Mouse (Mus musculus) liver (tissue): ENCODE data around the gene Fam131b.

ENCODE experiments used
- DNase-seq: peaks from one replicate; pipeline ENCODE4 v3.0.0-alpha.2; 2020; ENCODE audit warnings: mixed read lengths

The Fam131b gene

GRCm38 (mm10) chr6:42324482-42325267 is at the start of gene Fam131b:
Gene Fam131b (minus strand): TSS chr6:42324643.
- DNase-seq = no peak

GRCm38 (mm10) chr6:42373669-42374430 is 49.4 kb upstream of the Fam131b start:
- no peak for DNase-seq

GRCm38 (mm10) chr6:42372816-42373547 is 48.5 kb upstream of the Fam131b start, which contains the start of gene Epha1:
Gene Epha1 (minus strand): TSS chr6:42373268.
- DNase-seq = peak; percentile 71

GRCm38 (mm10) chr6:42372421-42372815 is 48.0 kb upstream of the Fam131b start:
- DNase-seq = no peak

- DNase-seq = no peak
These were observed 47.6 kb upstream of the Fam131b start for GRCm38 (mm10) chr6:42372001-42372400.

GRCm38 (mm10) chr6:42370630-42371363 is 46.4 kb upstream of the Fam131b start:
- DNase-seq = no peak

- DNase-seq = no peak
These were observed 45.4 kb upstream of the Fam131b start for GRCm38 (mm10) chr6:42369870-42370269.

GRCm38 (mm10) chr6:42365215-42365614 is 40.8 kb upstream of the Fam131b start:
- no peak for DNase-seq

- DNase-seq = no peak
These were observed 40.2 kb upstream of the Fam131b start for GRCm38 (mm10) chr6:42364607-42365006.

GRCm38 (mm10) chr6:42364066-42364465 is 39.6 kb upstream of the Fam131b start:
- no peak for DNase-seq

- no peak for DNase-seq
These were observed 38.5 kb upstream of the Fam131b start for GRCm38 (mm10) chr6:42362974-42363373.

- DNase-seq = no peak
These were observed 38.1 kb upstream of the Fam131b start for GRCm38 (mm10) chr6:42362497-42362896.

- no peak for DNase-seq
These were observed 37.6 kb upstream of the Fam131b start for GRCm38 (mm10) chr6:42362074-42362473.

GRCm38 (mm10) chr6:42361041-42361895 is 36.8 kb upstream of the Fam131b start:
- no peak for DNase-seq

GRCm38 (mm10) chr6:42360231-42360840 is 35.9 kb upstream of the Fam131b start:
- no peak for DNase-seq

GRCm38 (mm10) chr6:42359364-42360147 is 35.1 kb upstream of the Fam131b start:
- no peak for DNase-seq

- DNase-seq = no peak
These were observed 34.5 kb upstream of the Fam131b start for GRCm38 (mm10) chr6:42358901-42359300.

- DNase-seq = no peak
These were observed 33.5 kb upstream of the Fam131b start for GRCm38 (mm10) chr6:42357901-42358300.

- no peak for DNase-seq
These were observed 32.5 kb upstream of the Fam131b start for GRCm38 (mm10) chr6:42356913-42357312.
